Mouse (Mus musculus) heart, embryonic 14.5 days (tissue): ENCODE measurements around the gene Fance. TPM values are rescaled to one million over a fixed set of nuclear protein-coding genes. Genes with fewer than 3 reads are reported as not detected.

Experiments
- ATAC-seq: fragments of 200-750 bp; cut with Nextera tagmentation; 2 replicates; pipeline ENCODE4 v1.8.0; 2017; ENCODE audit warnings: low read depth, moderate TSS enrichment; ENCODE audit not compliant: insufficient number of reproducible peaks, insufficient read depth, low FRiP score
- H3K27ac ChIP-seq, 2 experiments: fragments of 200-500 bp in 1 of 2; fragments of 300-500 bp in 1 of 2; sonication (generic) in 1 of 2; replicated peaks in 1 of 2; 2 replicates each; pipeline ENCODE4 v1.5.1; 2012 to 2014; ENCODE audit warnings: low read depth in 2 of 2, low read length in 2 of 2, control low read depth in 1 of 2, mild to moderate bottlenecking in 1 of 2, mixed read lengths in 1 of 2; ENCODE audit not compliant: control insufficient read depth in 1 of 2, insufficient read depth in 1 of 2
- H3K27me3 ChIP-seq: fragments of 300-500 bp; sonication (generic); 2 replicates; pipeline ENCODE4 v1.6.1; 2014; ENCODE audit warnings: mild to moderate bottlenecking, low read length, control low read depth; ENCODE audit not compliant: control insufficient read depth, insufficient read depth
- H3K36me3 ChIP-seq: fragments of 300-500 bp; sonication (generic); 2 replicates; pipeline ENCODE4 v1.6.1; 2014; ENCODE audit warnings: mild to moderate bottlenecking, control low read depth, low read length, mixed read lengths; ENCODE audit not compliant: control insufficient read depth, insufficient read depth
- H3K4me1 ChIP-seq, 2 experiments: fragments of 200-500 bp in 1 of 2; fragments of 300-500 bp in 1 of 2; sonication (generic) in 1 of 2; 2 replicates each; pipeline ENCODE4 v1.6.1; 2012 to 2014; ENCODE audit warnings: low read length in 2 of 2, control low read depth in 1 of 2, mixed read lengths in 1 of 2; ENCODE audit not compliant: control insufficient read depth in 2 of 2, insufficient read depth in 2 of 2
- H3K4me2 ChIP-seq: fragments of 300-500 bp; sonication (generic); 2 replicates; pipeline ENCODE4 v1.6.1; 2014; ENCODE audit warnings: mild to moderate bottlenecking, low read length
- H3K4me3 ChIP-seq, 2 experiments: fragments of 200-500 bp in 1 of 2; fragments of 300-500 bp in 1 of 2; sonication (generic) in 1 of 2; 2 replicates each; pipeline ENCODE4 v1.5.1; 2012 to 2014; ENCODE audit warnings: low read length in 2 of 2, mild to moderate bottlenecking in 2 of 2, control low read depth in 1 of 2, low read depth in 1 of 2, moderate library complexity in 1 of 2; ENCODE audit not compliant: control insufficient read depth in 1 of 2, insufficient read depth in 1 of 2
- H3K9ac ChIP-seq: fragments of 300-500 bp; sonication (generic); 2 replicates; pipeline ENCODE4 v1.6.1; 2014; ENCODE audit warnings: mild to moderate bottlenecking, low read length
- H3K9me3 ChIP-seq: fragments of 300-500 bp; sonication (generic); 2 replicates; pipeline ENCODE4 v1.6.1; 2016; ENCODE audit warnings: low read length, control low read depth; ENCODE audit not compliant: control insufficient read depth
- WGBS: fragments of 180-500 bp; shearing (Covaris S2); extraction: QIAGEN DNeasy Blood & Tissue Kit; methylation state at CpG from one replicate; pipeline ENCODE4 v1.1.7; 2014; 5-methylcytosine and 5-hydroxymethylcytosine counted together
- polyA plus RNA-seq: library from polyadenylated mRNA; unstranded; fragments of >200 nt; fragmentation: Nextera tagmentation; extraction: Ambion mirVana; gene quantifications from 2 replicates; pipeline ENCODE4 v1.2.1, GENCODE M21; 2014

The Fance gene
- 17.8 and 19.5 TPM in 2 replicates for polyA plus RNA-seq

GRCm38 (mm10) chr17:28313212-28313879 is at the start of gene Fance:
Gene Fance, plus strand, starts transcription at chr17:28313519.
- H3K27me3 ChIP-seq: no peaks in the 10 kb centered on the region
- H3K9me3 ChIP-seq: no peaks in the 10 kb centered on the region
- WGBS: under 1% methylated on average over 69 of the region's 69 CpGs
- peak within 1 kb of the TSS; percentile 87 for H3K4me2 ChIP-seq
- H3K36me3 ChIP-seq: peaks cover 27% of the 10 kb centered on the region
- peak within 1 kb of the TSS; percentile 76 to 89 for H3K27ac ChIP-seq
- H3K4me3 ChIP-seq: peak within 1 kb of the TSS; percentile 85 to 86
- peaks cover 6 to 20% of the 10 kb centered on the region in 2 experiments for H3K4me1 ChIP-seq
- peak; percentile 96 for ATAC-seq
- peak within 1 kb of the TSS; percentile 95 for H3K9ac ChIP-seq

GRCm38 (mm10) chr17:28267251-28267650 is 46.1 kb upstream of the Fance start:
- Histone ChIP-seq H3K9me3 (no peaks in the 10 kb centered on the region), H3K36me3 (no peaks in the 10 kb centered on the region), H3K27me3 (no peaks in the 10 kb centered on the region), H3K4me3 (no peak overlapping the region), H3K4me1 (peaks cover 1 to 3% of the 10 kb centered on the region in 2 experiments; a peak in 3 of 4 replicates), H3K27ac (no peak overlapping the region), H3K9ac (no peak overlapping the region), H3K4me2 (no peak overlapping the region)
- 75% methylated on average over 5 of the region's 5 CpGs for WGBS
- ATAC-seq: no peak

GRCm38 (mm10) chr17:28270165-28270564 is 43.2 kb upstream of the Fance start:
- WGBS: 62% methylated on average over 13 of the region's 13 CpGs
- Histone ChIP-seq H3K27ac (no peak overlapping the region), H3K9me3 (no peaks in the 10 kb centered on the region), H3K36me3 (no peaks in the 10 kb centered on the region), H3K27me3 (no peaks in the 10 kb centered on the region), H3K4me2 (no peak overlapping the region), H3K4me3 (no peak overlapping the region), H3K9ac (no peak overlapping the region), H3K4me1 (peaks cover 5 to 7% of the 10 kb centered on the region in 2 experiments)
- ATAC-seq: no peak

GRCm38 (mm10) chr17:28271537-28272266 is 41.6 kb upstream of the Fance start:
- no peak overlapping the region for H3K4me3 ChIP-seq
- H3K9me3 ChIP-seq: no peaks in the 10 kb centered on the region
- no peak overlapping the region for H3K9ac ChIP-seq
- no peak for ATAC-seq
- no peaks in the 10 kb centered on the region for H3K27me3 ChIP-seq
- no peak overlapping the region for H3K4me2 ChIP-seq
- no peak overlapping the region for H3K27ac ChIP-seq
- H3K4me1 ChIP-seq: peaks cover 5 to 7% of the 10 kb centered on the region in 2 experiments
- 82% methylated on average over 11 of the region's 12 CpGs for WGBS
- H3K36me3 ChIP-seq: no peaks in the 10 kb centered on the region

- ATAC-seq: peak; percentile 4; the same call in 1 of the 2 replicates
- Histone ChIP-seq H3K4me3 (no peak overlapping the region), H3K4me1 (peaks cover 5 to 7% of the 10 kb centered on the region in 2 experiments), H3K27ac (no peak overlapping the region), H3K9me3 (no peaks in the 10 kb centered on the region), H3K9ac (no peak overlapping the region), H3K27me3 (no peaks in the 10 kb centered on the region), H3K36me3 (no peaks in the 10 kb centered on the region), H3K4me2 (no peak overlapping the region)
- 66% methylated on average over 9 of the region's 9 CpGs for WGBS
These were observed 41.0 kb upstream of the Fance start for GRCm38 (mm10) chr17:28272281-28272680.

- Histone ChIP-seq H3K27ac (no peak overlapping the region), H3K4me1 (peaks cover 5 to 7% of the 10 kb centered on the region in 2 experiments), H3K4me2 (no peak overlapping the region), H3K4me3 (no peak overlapping the region), H3K9ac (peak overlapping the region; percentile 30; the same call in 1 of the 2 replicates), H3K27me3 (no peaks in the 10 kb centered on the region), H3K9me3 (no peaks in the 10 kb centered on the region), H3K36me3 (no peaks in the 10 kb centered on the region)
- 40% methylated on average over 6 of the region's 6 CpGs for WGBS
- ATAC-seq: no peak
These were observed 40.5 kb upstream of the Fance start for GRCm38 (mm10) chr17:28272837-28273236.

GRCm38 (mm10) chr17:28274739-28275138 is 38.6 kb upstream of the Fance start:
- Histone ChIP-seq H3K9me3 (no peaks in the 10 kb centered on the region), H3K4me1 (peaks cover 13% of the 10 kb centered on the region in 2 experiments), H3K9ac (no peak overlapping the region), H3K4me2 (no peak overlapping the region), H3K27ac (no peak overlapping the region), H3K36me3 (no peaks in the 10 kb centered on the region), H3K27me3 (no peaks in the 10 kb centered on the region), H3K4me3 (no peak overlapping the region)
- WGBS: 76% methylated on average over 3 of the region's 3 CpGs
- ATAC-seq: no peak
